Mouse (Mus musculus) spleen, postnatal 14 days (tissue): ENCODE data around the gene Zfand2b.

Source experiments
- DNase-seq, 2 experiments: peaks; one replicate each; pipeline ENCODE4 v3.0.0; 2021 to 2022; ENCODE audit warnings: low spot score in 2 of 2

Zfand2b gene

GRCm38 (mm10) chr1:75168472-75169464, at the start of gene Zfand2b:
Gene Zfand2b (plus strand): TSS chr1:75168646.
- DNase-seq: peak; percentile 98

GRCm38 (mm10) chr1:75122211-75122610, 46.2 kb upstream of the Zfand2b start:
- DNase-seq: no peak

- peak; percentile 94 for DNase-seq
Observed at GRCm38 (mm10) chr1:75124346-75125321, 43.8 kb upstream of the Zfand2b start, which contains the start of gene Nhej1. Gene Nhej1 (minus strand): TSS chr1:75125200.

GRCm38 (mm10) chr1:75125418-75125817, 43.0 kb upstream of the Zfand2b start:
- DNase-seq: no peak

GRCm38 (mm10) chr1:75128641-75129040, 39.8 kb upstream of the Zfand2b start:
- no peak for DNase-seq

- DNase-seq: no peak
Observed at GRCm38 (mm10) chr1:75133421-75134207, 34.8 kb upstream of the Zfand2b start, which contains the start of gene Slc23a3. Gene Slc23a3 (minus strand): TSS chr1:75133890.

GRCm38 (mm10) chr1:75136293-75136692, 32.2 kb upstream of the Zfand2b start:
- DNase-seq: no peak

- DNase-seq: no peak
Observed at GRCm38 (mm10) chr1:75136730-75137129, 31.7 kb upstream of the Zfand2b start.

- DNase-seq: no peak
Observed at GRCm38 (mm10) chr1:75138448-75138847, 30.0 kb upstream of the Zfand2b start.

- no peak for DNase-seq
Observed at GRCm38 (mm10) chr1:75140601-75141190, 27.8 kb upstream of the Zfand2b start.

GRCm38 (mm10) chr1:75141486-75142190, 26.8 kb upstream of the Zfand2b start:
- DNase-seq: peak; percentile 67 to 72

- DNase-seq: peak; percentile 94
Observed at GRCm38 (mm10) chr1:75142301-75143261, 25.9 kb upstream of the Zfand2b start, which contains the start of the genes Cnppd1 and Retreg2. Gene Cnppd1 (minus strand): TSS chr1:75142711. Gene Retreg2 (plus strand): TSS chr1:75142778.

- no peak for DNase-seq
Observed at GRCm38 (mm10) chr1:75145589-75145988, 22.9 kb upstream of the Zfand2b start.

- DNase-seq: no peak
Observed at GRCm38 (mm10) chr1:75147411-75148135, 20.9 kb upstream of the Zfand2b start.

GRCm38 (mm10) chr1:75148727-75149126, 19.7 kb upstream of the Zfand2b start:
- DNase-seq: no peak

GRCm38 (mm10) chr1:75155837-75156236, 12.6 kb upstream of the Zfand2b start:
- no peak for DNase-seq

GRCm38 (mm10) chr1:75158990-75159389, 9.5 kb upstream of the Zfand2b start:
- DNase-seq: no peak
